In the genomic region with DNA sequence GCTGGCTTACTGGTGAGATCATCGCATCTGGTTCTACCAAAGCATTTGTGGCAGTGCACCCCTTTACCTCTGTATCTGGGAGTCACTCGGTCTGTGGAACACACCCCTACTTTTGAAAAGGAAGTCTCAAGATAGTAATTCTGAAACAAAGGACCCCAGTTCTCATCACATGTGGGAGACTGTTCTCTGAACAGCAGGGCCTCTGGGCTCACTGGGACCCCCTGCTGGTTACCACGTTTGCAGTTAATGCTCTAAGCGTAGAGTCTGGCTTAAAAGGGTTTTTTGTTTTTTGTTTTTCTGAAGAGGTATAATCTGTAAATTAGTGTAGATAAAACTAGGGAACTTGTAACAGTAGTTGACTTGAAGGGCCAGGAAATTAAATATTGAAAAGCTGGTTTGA, we compare ENCODE assay signal across 8 mouse cellular contexts. TPM values are rescaled to one million over a fixed set of nuclear protein-coding genes. Genes with fewer than 3 reads are reported as not detected.
A peak's percentile ranks its signal among the peaks of the same experiment; 100 is the strongest.
DNase-seq lines count a peak whose midpoint lies in the region; ATAC-seq and TF ChIP-seq lines count a peak whose summit lies in the region.

No protein-coding gene starts in this region.

- CTCF ChIA-PET in Patski (lab: Charles Lee) = interaction anchor here (1.0 to 3.3 kb wide), 6 partner anchors 13 to 121 kb away, joined by 3 to 22 read pairs (median 6); no protein-coding TSS in a partner anchor

- no peak overlapping the region for H3K9ac ChIP-seq in heart, embryonic 11.5 days (ENCODE audit: low read depth, low read length)
- no peak overlapping the region for H3K9ac ChIP-seq in lung, embryonic 14.5 days

- peak; percentile 67 for TF ChIP-seq CTCF in Patski (IDR thresholded peaks at IDR 0.05)
- TF ChIP-seq CTCF in lung, embryonic 14.5 days (IDR thresholded peaks at IDR 0.05; ENCODE audit: low read depth) = peak; percentile 49

- H3K4me3 ChIP-seq in heart, embryonic 11.5 days (ENCODE audit: low read depth, low read length) = no peak overlapping the region
- H3K4me3 ChIP-seq in lung, embryonic 14.5 days (ENCODE audit: low read depth, low read length) = no peak overlapping the region

- H3K4me1 ChIP-seq in heart, embryonic 11.5 days (ENCODE audit: control insufficient read depth, insufficient read depth, low read length) = peaks cover 14% of the 10 kb centered on the region
- H3K4me1 ChIP-seq in lung, embryonic 14.5 days (ENCODE audit: insufficient read depth) = peaks cover 8% of the 10 kb centered on the region; the same call in 1 of the 2 replicates

- H3K4me2 ChIP-seq in heart, embryonic 11.5 days = no peak overlapping the region
- no peak overlapping the region for H3K4me2 ChIP-seq in lung, embryonic 14.5 days

- WGBS in heart, embryonic 11.5 days (ENCODE audit: insufficient replicate concordance) = 35% methylated on average over 4 of the region's 4 CpGs
- WGBS in lung, embryonic 14.5 days = 45% methylated on average over 4 of the region's 4 CpGs

- H3K9me3 ChIP-seq in heart, embryonic 11.5 days (replicated peaks; ENCODE audit: control insufficient read depth, low read length) = no peaks in the 10 kb centered on the region
- H3K9me3 ChIP-seq in lung, embryonic 14.5 days (ENCODE audit: low read depth, low read length) = no peaks in the 10 kb centered on the region

- peak; percentile 45 to 64 for DNase-seq in heart, adult 18-20 months
- no peak for DNase-seq in heart, adult 11 months
- DNase-seq in 3T3-L1 (ENCODE audit: low read depth, low spot score) (peak; percentile 41), Patski (ENCODE audit: low read depth, low spot score) (no peak)
- peak; percentile 65 for DNase-seq in lung, embryonic 14.5 days
- DNase-seq in spleen, postnatal 36 days (ENCODE audit: low spot score in 2 of 2) = peak; percentile 62 to 72

- POLR2A ChIA-PET in Patski (lab: Charles Lee) = no interaction called here

- H3K27me3 ChIP-seq in Patski = no peaks in the 10 kb centered on the region
- H3K27me3 ChIP-seq in heart, embryonic 11.5 days (ENCODE audit: control insufficient read depth, insufficient read depth, low read length) = no peaks in the 10 kb centered on the region
- no peaks in the 10 kb centered on the region for H3K27me3 ChIP-seq in lung, embryonic 14.5 days (ENCODE audit: insufficient read depth, low read length)

- H3K36me3 ChIP-seq in heart, embryonic 11.5 days (ENCODE audit: control insufficient read depth, insufficient read depth, low read length) = no peaks in the 10 kb centered on the region
- H3K36me3 ChIP-seq in lung, embryonic 14.5 days (ENCODE audit: insufficient read depth) = no peaks in the 10 kb centered on the region

- in situ Hi-C loops in Patski (cut with MboI; ENCODE audit: low pct_unique_long_range_greater_than_20kb) = loop anchor here (5.0 kb wide), 2 partner anchors 41 to 106 kb away; a partner anchor contains a TSS

- peak overlapping the region; percentile 70; the same call in 1 of the 2 replicates for H3K27ac ChIP-seq in heart, embryonic 11.5 days (ENCODE audit: low read depth, low read length)
- H3K27ac ChIP-seq in lung, embryonic 14.5 days (ENCODE audit: low read depth) = no peak overlapping the region

- no peak for ATAC-seq in Patski
- ATAC-seq in heart, embryonic 11.5 days (replicated peaks; ENCODE audit: insufficient number of reproducible peaks, low FRiP score, low TSS enrichment) = no peak
- no peak for ATAC-seq in lung, embryonic 14.5 days (ENCODE audit: insufficient read depth)
- no peak for ATAC-seq in monocyte, adult 5-6 weeks (replicated peaks; ENCODE audit: insufficient number of reproducible peaks, low FRiP score, low TSS enrichment, poor library complexity, severe bottlenecking)

RNA-seq across cellular contexts. Expression of a gene that starts 42.9 kb away (rescaled TPM):
- 100 to 1,000 TPM; 105 to 116 TPM for total RNA-seq in heart, adult 18-20 months (2021)
- polyA plus RNA-seq in Patski (2021) = 255 TPM
- polyA plus RNA-seq in heart, embryonic 11.5 days (2014; fragmentation: Nextera tagmentation; extraction: Ambion mirVana) = 78.8 and 101 TPM in 2 replicates
- 64.3 and 69.5 TPM in 2 replicates for polyA plus RNA-seq in lung, embryonic 14.5 days (2014; fragmentation: Nextera tagmentation; extraction: Ambion mirVana)
- 51.9 to 56.2 TPM (median 52.1 TPM) in 3 replicates for total RNA-seq in monocyte, adult 5-6 weeks (2017)

RNA-seq across cellular contexts. Expression of a gene that starts 49.8 kb away (rescaled TPM):
- total RNA-seq in heart, adult 18-20 months (2021) = 1 to 10 TPM; 3.8 to 4.0 TPM
- polyA plus RNA-seq in Patski (2021) = 88.3 TPM
- 0.37 and 0.66 TPM in 2 replicates for polyA plus RNA-seq in heart, embryonic 11.5 days (2014; fragmentation: Nextera tagmentation; extraction: Ambion mirVana)
- 0.99 TPM in 2 replicates for polyA plus RNA-seq in lung, embryonic 14.5 days (2014; fragmentation: Nextera tagmentation; extraction: Ambion mirVana)
- total RNA-seq in monocyte, adult 5-6 weeks (2017) = 0.39 to 1.1 TPM in 2 of 3 replicates, not detected in the other

Comparison
In these comparisons a context has a peak if more than half of its experiments do, and no peak if none do; other contexts are left out.
1. DNase-seq: peak in heart, adult 18-20 months (2 of 2), 3T3-L1 (single experiment), lung, embryonic 14.5 days (single experiment) and spleen, postnatal 36 days (2 of 2); none in heart, adult 11 months (single experiment) and Patski (single experiment).
2. RNA of a gene that starts 49.8 kb away (polyA plus RNA-seq): 88.3 TPM in Patski (single experiment); 0.99 TPM in lung, embryonic 14.5 days and 0.37 to 0.66 TPM in heart, embryonic 11.5 days; every median in the first group is over 10 times any median in the second.